Mouse (Mus musculus) limb, embryonic 10.5 days (tissue): ENCODE data around the gene Lrp1. TPM values are rescaled to one million over a fixed set of nuclear protein-coding genes. Genes with fewer than 3 reads are reported as not detected.

Experiments
- DNase-seq: peaks from one replicate; pipeline ENCODE4 v3.0.0-alpha.2; 2017; ENCODE audit warnings: low spot score
- H3K27ac ChIP-seq: fragments of 300-500 bp; sonication (generic); 2 replicates; pipeline ENCODE4 v1.5.1; 2016; ENCODE audit warnings: mild to moderate bottlenecking
- H3K27me3 ChIP-seq: fragments of 300-500 bp; sonication (generic); 2 replicates; pipeline ENCODE4 v1.6.1; 2016; ENCODE audit warnings: low read depth, mild to moderate bottlenecking; ENCODE audit not compliant: poor library complexity, severe bottlenecking
- H3K36me3 ChIP-seq: fragments of 300-500 bp; sonication (generic); 2 replicates; pipeline ENCODE4 v1.6.1; 2016; ENCODE audit warnings: mild to moderate bottlenecking, moderate library complexity
- H3K4me1 ChIP-seq: fragments of 300-500 bp; sonication (generic); 2 replicates; pipeline ENCODE4 v1.6.1; 2016
- H3K4me3 ChIP-seq: fragments of 300-500 bp; sonication (generic); 2 replicates; pipeline ENCODE4 v1.5.1; 2016; ENCODE audit warnings: mild to moderate bottlenecking, moderate library complexity
- H3K9me3 ChIP-seq: fragments of 300-500 bp; sonication (generic); replicated peaks from 2 replicates; pipeline ENCODE4 v1.6.1; 2016; ENCODE audit warnings: mild to moderate bottlenecking
- WGBS: fragments of 180-500 bp; shearing (Covaris S2); methylation state at CpG from one replicate; pipeline ENCODE4 v1.1.7; 2016; 5-methylcytosine and 5-hydroxymethylcytosine counted together
- polyA plus RNA-seq: library from polyadenylated mRNA; unstranded; fragments of >200 nt; fragmentation: Nextera tagmentation; extraction: Ambion mirVana; gene quantifications from 2 replicates; pipeline ENCODE4 v1.2.1, GENCODE M21; 2016

Gene Lrp1
- polyA plus RNA-seq, 1 experiment from 2014 or later: 67.8 TPM

DNA sequence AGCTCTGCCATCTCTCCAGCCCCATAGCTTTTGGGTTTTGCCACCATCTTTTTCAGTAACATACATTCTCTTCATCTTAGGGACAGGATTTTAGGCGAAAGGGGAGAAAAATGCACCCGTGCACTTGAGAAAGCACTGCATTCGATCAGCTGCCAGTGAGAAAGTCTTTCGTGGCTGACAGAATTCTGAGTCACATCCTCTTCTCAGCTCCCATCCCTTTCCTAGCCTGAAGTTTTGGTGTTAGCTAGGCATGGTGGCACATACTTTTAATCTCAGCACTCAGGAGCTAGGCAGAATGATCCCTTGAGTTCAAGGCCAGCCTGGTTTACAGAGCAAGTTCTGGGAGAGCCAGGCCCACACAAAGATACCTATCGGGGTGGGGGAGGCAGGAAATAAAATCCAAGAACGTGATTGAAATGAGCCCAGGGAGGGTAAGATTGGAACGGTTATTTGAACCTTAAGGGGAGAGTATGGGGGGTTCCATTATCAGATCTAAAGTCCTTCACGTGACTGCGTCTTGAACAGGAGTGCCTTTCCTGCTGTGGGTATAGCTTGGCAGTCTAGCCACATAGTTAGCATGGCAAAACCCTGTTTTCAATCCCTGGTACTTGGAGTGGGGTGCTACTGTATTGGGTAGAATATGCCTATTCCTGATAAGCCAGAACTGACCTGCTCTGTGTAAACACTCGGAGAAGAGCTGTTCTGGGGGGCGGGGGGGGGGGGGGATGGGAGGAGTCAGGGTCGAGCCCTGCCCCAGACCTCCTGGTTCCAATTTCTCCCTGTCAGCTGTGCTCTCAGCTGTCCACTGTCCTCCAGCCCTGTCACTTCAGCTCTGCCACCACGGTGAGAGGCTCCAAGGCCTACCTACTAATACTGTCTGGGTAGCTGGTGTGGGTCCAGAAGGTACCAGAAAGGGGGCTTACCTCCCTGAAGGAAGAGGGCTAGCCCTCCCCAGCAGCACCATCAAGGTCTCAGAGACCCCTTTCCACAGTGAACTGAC lies 119.8 kb downstream of the Lrp1 start, which contains the start of gene Stac3:
TSS of gene Stac3 (plus strand) at position 793 of the 1,000 bp plus-strand sequence.
- H3K4me3 ChIP-seq: no peak within 1 kb of the TSS
- 73% methylated on average over 13 of the region's 13 CpGs for WGBS
- no peaks in the 10 kb centered on the region for H3K4me1 ChIP-seq
- H3K27me3 ChIP-seq: peaks cover 1% of the 10 kb centered on the region
- H3K27ac ChIP-seq: no peak within 1 kb of the TSS
- no peaks in the 10 kb centered on the region for H3K9me3 ChIP-seq
- DNase-seq: no peak
- H3K36me3 ChIP-seq: peaks cover 54% of the 10 kb centered on the region

GRCm38 (mm10) chr10:127500042-127500441 lies 120.9 kb downstream of the Lrp1 start:
- H3K27ac ChIP-seq: no peak overlapping the region
- H3K36me3 ChIP-seq: peaks cover 65% of the 10 kb centered on the region
- H3K9me3 ChIP-seq: no peaks in the 10 kb centered on the region
- no peak overlapping the region for H3K4me3 ChIP-seq
- no peaks in the 10 kb centered on the region for H3K4me1 ChIP-seq
- WGBS: 85% methylated on average over 4 of the region's 4 CpGs
- no peak for DNase-seq
- H3K27me3 ChIP-seq: no peaks in the 10 kb centered on the region; the same call in 1 of the 2 replicates

DNA sequence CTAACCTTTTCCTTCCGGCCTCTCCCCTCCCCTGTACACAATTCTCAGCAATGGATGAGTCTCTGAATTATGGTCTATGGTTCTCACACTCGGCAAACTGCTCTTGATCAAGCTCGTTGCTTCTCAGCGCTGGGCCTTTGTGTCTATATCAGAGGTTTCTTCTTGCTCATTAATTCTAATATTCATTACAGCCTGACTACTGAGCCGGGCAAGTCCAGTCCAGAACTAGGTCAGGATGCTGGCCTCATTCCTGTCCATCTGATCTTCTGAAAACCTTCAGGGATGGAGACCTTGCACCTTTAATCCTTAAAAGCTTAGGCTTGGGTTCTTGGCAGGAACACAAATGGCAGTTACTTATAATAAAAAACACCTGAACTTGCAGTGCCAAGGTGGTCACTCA lies 121.4 kb downstream of the Lrp1 start:
- Histone ChIP-seq H3K4me1 (no peaks in the 10 kb centered on the region), H3K9me3 (no peaks in the 10 kb centered on the region), H3K27me3 (no peaks in the 10 kb centered on the region; the same call in 1 of the 2 replicates), H3K36me3 (peaks cover 70% of the 10 kb centered on the region), H3K4me3 (no peak overlapping the region), H3K27ac (no peak overlapping the region)
- 89% methylated on average over 5 of the region's 5 CpGs for WGBS
- DNase-seq: no peak

GRCm38 (mm10) chr10:127496156-127496555 lies 124.8 kb downstream of the Lrp1 start:
- peaks cover 4% of the 10 kb centered on the region; the same call in 1 of the 2 replicates for H3K27me3 ChIP-seq
- no peak for DNase-seq
- no peak overlapping the region for H3K4me3 ChIP-seq
- no peaks in the 10 kb centered on the region for H3K9me3 ChIP-seq
- no peaks in the 10 kb centered on the region for H3K4me1 ChIP-seq
- 89% methylated on average over 3 of the region's 3 CpGs for WGBS
- no peak overlapping the region for H3K27ac ChIP-seq
- H3K36me3 ChIP-seq: peaks cover 93% of the 10 kb centered on the region

- peaks cover 4% of the 10 kb centered on the region; the same call in 1 of the 2 replicates for H3K27me3 ChIP-seq
- H3K36me3 ChIP-seq: peaks cover 93% of the 10 kb centered on the region
- no peak overlapping the region for H3K4me3 ChIP-seq
- WGBS: 89% methylated on average over 3 of the region's 3 CpGs
- H3K4me1 ChIP-seq: peaks cover 7% of the 10 kb centered on the region
- DNase-seq: no peak
- H3K27ac ChIP-seq: no peak overlapping the region
- H3K9me3 ChIP-seq: no peaks in the 10 kb centered on the region
These were observed 128.8 kb downstream of the Lrp1 start for GRCm38 (mm10) chr10:127492118-127492517.

DNA sequence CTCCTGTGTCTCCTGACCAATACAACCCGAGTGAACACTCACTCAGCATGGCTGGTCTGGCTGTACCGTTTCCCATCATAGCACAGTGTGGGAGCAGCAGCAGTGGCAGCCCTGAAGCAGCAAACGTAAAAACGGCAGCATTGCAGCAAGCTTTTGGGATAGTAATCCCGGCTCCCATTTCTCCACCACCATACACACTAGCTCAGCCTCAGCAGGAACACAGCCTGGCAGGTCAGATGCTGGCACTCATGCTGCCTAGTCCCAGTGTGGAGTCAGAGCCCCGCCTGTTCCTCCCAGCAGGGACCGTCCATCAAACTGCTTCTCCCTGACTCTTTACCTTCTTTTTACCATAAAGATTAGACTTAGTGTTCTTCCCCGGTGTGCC lies 129.8 kb downstream of the Lrp1 start:
- peaks cover 7% of the 10 kb centered on the region for H3K4me1 ChIP-seq
- H3K36me3 ChIP-seq: peaks cover 90% of the 10 kb centered on the region
- H3K9me3 ChIP-seq: no peaks in the 10 kb centered on the region
- H3K4me3 ChIP-seq: no peak overlapping the region
- 89% methylated on average over 8 of the region's 8 CpGs for WGBS
- H3K27ac ChIP-seq: no peak overlapping the region
- H3K27me3 ChIP-seq: peaks cover 4% of the 10 kb centered on the region; the same call in 1 of the 2 replicates
- DNase-seq: no peak

DNA sequence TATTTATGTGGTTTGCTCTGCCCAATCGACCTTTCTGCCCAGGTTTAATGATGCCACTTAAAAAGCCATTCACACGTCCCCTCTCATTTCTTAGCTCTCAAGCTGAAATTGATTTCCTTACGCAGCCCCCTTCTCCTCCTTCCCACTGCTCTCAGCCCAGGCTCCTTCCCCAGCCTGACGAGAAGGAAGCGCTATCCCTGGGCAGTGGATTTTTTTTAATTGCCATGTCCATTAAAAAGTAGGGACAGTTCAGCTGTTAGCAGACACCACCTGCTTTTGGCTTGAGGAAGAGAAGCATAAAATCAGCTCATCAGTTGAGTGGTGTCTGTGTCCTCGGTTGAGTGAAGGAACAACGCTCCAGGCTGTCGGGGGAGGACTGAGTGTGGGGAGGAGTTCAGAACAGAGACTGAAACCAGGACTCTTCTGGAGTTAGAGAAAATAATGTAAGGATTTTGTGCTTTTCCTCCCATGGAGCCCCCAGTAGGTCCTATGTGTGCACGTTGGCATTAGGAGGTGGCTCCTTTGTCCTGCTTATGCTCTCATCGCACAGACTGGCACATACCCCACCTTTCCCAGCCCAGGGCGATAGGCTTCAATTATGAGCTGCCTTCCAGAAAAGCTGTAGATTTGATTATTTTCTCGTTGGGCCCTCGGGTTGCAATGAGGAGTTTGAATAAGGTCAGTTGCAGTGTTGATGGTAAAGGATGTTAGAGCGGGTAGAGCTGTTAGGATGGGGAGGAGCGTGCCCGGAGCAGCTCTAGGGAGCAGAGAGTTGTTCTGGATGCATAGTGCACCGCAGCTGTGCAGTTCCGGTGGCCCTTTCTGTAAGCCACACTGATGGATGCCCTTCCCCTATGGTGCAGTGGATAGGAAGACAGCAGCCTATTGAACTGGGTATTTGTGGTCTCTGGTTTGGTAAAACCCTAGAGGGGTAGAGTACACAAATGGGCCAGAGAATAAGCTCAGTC lies 130.5 kb downstream of the Lrp1 start:
- WGBS: 77% methylated on average over 18 of the region's 18 CpGs
- peaks cover 88% of the 10 kb centered on the region for H3K36me3 ChIP-seq
- peaks cover 4% of the 10 kb centered on the region; the same call in 1 of the 2 replicates for H3K27me3 ChIP-seq
- no peak overlapping the region for H3K27ac ChIP-seq
- no peak for DNase-seq
- no peak overlapping the region for H3K4me3 ChIP-seq
- no peaks in the 10 kb centered on the region for H3K9me3 ChIP-seq
- peaks cover 7% of the 10 kb centered on the region for H3K4me1 ChIP-seq

GRCm38 (mm10) chr10:127488856-127489255 lies 132.1 kb downstream of the Lrp1 start:
- Histone ChIP-seq H3K36me3 (peaks cover 88% of the 10 kb centered on the region), H3K4me3 (no peak overlapping the region), H3K4me1 (peaks cover 7% of the 10 kb centered on the region), H3K27me3 (peaks cover 4% of the 10 kb centered on the region; the same call in 1 of the 2 replicates), H3K27ac (no peak overlapping the region), H3K9me3 (no peaks in the 10 kb centered on the region)
- no peak for DNase-seq
- 91% methylated on average over 7 of the region's 7 CpGs for WGBS

Other genes with a start within 250 kb of the Lrp1 start
- 35.0 and 39.5 TPM in 2 replicates for gene R3hdm2, start 240.8 kb downstream of the Lrp1 start, polyA plus RNA-seq
- 0.40 and 0.76 TPM in 2 replicates for gene Stac3, start 119.5 kb downstream of the Lrp1 start, polyA plus RNA-seq
- 1.4 and 3.4 TPM in 2 replicates for gene Ndufa4l2, start 106.2 kb downstream of the Lrp1 start, polyA plus RNA-seq
- 143 and 173 TPM in 2 replicates for gene Shmt2, start 98.7 kb downstream of the Lrp1 start, polyA plus RNA-seq
- 0.54 and 1.0 TPM in 2 replicates for gene Nxph4, start 86.6 kb downstream of the Lrp1 start, polyA plus RNA-seq
- 8.4 and 9.7 TPM in 2 replicates for gene Stat6, start 21.8 kb upstream of the Lrp1 start, polyA plus RNA-seq
- gene Nemp1, start 45.8 kb upstream of the Lrp1 start, polyA plus RNA-seq: 11.9 and 12.3 TPM in 2 replicates
- gene Nab2, start 47.4 kb upstream of the Lrp1 start, polyA plus RNA-seq: 13.1 and 17.4 TPM in 2 replicates
- gene Myo1a, start 84.0 kb upstream of the Lrp1 start, polyA plus RNA-seq: 0.49 and 0.78 TPM in 2 replicates
- gene Tac2, start 103.3 kb upstream of the Lrp1 start, polyA plus RNA-seq: 2.1 and 2.8 TPM in 2 replicates
- 5.1 and 5.5 TPM in 2 replicates for gene Zbtb39, start 118.4 kb upstream of the Lrp1 start, polyA plus RNA-seq
- gene Gpr182, start 130.6 kb upstream of the Lrp1 start, polyA plus RNA-seq: 0.50 and 0.51 TPM in 2 replicates
- gene Rdh1, start 138.6 kb upstream of the Lrp1 start, polyA plus RNA-seq: not detected in 2 replicates
- not detected in 2 replicates for gene Rdh16f1, start 138.6 kb upstream of the Lrp1 start, polyA plus RNA-seq
- gene Rdh9, start 155.2 kb upstream of the Lrp1 start, polyA plus RNA-seq: 0.06 and 0.13 TPM in 2 replicates
- not detected in 2 replicates for gene Rdh16, start 180.0 kb upstream of the Lrp1 start, polyA plus RNA-seq
- gene Rdh19, start 228.8 kb upstream of the Lrp1 start, polyA plus RNA-seq: not detected in 2 replicates
- gene Rdh16f2, start 245.3 kb upstream of the Lrp1 start, polyA plus RNA-seq: not detected in 2 replicates